Mouse (Mus musculus): ENCODE measurements around the gene Hamp2.
"Not testable (repeated sequence)": the region's sequence is repeated elsewhere in the genome, so short reads cannot be mapped to it uniquely, and the experiment has no call there.

Gene Hamp2

DNA sequence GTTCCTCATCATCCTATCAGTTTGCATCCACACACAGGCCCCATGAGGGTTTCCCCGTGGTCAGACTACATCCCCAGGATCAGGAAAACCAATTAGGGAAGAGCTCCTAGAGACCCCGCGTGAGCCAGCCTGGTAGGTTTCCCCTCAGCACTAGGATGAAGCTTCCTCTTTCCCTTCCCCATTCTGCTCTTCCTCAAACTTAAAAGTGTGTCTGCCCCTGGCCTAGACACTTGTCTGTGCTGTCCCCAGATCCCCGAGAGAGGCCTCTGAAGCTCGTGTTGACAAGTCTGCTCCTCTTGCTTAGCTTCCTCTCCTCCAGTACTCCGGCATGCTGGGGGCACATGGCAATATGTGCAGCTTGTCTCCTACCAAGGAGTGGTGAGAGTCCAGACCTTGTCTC lies 29.0 kb upstream of the Hamp2 start:
- no peak for DNase-seq (ENCODE audit: low spot score in 2 of 2)

DNA sequence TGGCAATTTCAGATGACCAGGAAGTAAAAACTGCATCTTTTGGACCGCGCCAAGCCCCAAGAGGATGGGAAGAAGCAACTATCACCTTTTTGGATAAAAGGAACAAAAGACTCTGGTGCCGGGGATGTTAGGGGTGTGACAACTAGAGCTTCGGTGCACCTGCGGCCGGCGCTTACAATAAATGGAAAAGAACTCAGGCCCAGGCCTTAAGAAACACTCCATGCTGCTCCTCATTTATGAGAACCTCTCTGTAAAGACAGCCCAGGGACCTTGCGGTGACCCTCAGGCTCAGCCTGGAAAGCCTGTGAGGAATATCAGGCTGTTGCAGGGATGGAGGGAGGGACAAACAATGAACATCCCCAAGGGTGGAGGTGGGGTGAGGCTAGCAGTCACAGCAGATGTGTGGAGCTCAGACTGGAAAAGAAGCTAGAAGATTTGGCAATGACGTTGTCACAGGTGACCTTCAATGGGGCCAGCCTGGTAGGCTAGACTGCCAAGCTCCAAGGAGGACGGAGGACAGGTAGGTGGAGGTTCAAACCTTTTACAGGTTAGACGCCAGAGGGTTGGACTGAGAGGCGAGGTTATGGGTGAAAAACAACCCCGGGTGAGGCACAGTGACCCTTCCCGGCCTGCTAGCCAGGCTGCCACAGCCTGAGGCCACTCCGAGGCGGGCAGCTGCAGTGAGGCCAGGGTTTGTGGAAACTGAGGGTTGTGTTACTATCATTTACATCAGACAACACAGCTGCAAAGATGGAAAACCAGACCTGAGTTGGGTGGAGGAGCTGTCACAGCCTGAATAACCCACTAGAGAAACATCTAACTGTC lies 28.2 kb upstream of the Hamp2 start:
- DNase-seq (ENCODE audit: low spot score in 2 of 2), result no peak

DNA sequence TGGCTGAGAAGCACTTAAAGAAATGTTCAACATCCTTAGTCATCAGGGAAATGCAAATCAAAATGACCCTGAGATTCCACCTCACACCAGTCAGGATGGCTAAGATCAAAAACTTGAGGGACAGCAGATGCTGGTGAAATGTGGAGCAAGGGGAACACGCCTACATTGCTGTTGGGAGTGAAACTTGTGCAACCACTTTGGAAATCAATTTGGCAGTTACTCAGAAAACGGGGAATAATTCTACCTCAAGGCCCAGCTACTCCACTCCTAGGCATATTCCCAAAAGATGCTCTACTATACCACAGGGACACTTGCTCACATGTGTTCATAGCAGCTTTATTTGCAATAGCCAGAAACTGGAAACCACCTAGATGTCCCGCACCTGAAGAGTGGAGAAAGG lies 25.4 kb upstream of the Hamp2 start:
- DNase-seq (ENCODE audit: low spot score in 2 of 2), result not testable (repeated sequence)

DNA sequence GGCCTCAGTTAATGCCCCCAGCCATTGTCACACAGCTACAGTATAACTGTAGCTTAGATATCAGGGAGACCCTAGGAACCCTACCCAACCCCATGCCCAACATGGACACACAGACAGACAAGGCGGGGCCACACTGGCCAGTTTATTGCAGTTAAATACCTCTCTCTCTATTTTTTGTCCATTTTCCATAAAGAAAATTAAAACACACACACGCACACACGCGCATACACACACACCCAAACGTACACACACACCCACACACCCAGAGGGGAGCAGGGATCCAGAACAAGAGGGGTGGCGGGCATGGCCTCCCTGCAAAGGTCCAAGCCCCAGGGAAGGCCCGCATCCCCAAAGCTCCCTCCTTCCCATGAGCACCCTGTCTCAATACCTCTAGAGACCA lies 21.4 kb upstream of the Hamp2 start:
- DNase-seq (ENCODE audit: low spot score in 2 of 2), result no peak

DNA sequence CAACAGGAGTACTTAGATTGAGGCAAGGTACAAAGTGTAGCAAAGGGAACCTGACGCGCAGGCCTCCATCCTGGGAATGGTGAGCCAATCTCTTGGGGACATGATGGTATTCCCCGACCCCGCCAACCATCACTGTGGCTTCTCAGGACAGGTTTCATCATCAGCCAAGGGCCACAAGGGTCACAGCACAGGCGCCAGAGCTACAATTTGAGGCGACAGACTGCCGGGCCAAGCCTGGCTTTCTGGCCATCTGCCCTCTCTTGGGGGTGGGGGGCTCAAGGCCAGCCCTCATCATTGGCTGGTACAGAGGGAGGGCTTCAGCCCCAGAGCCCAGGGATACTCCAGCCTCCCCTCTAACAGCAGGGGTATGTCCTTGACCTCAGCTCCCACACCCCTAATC lies 21.0 kb upstream of the Hamp2 start:
- DNase-seq (ENCODE audit: low spot score in 2 of 2), result not testable (repeated sequence)

DNA sequence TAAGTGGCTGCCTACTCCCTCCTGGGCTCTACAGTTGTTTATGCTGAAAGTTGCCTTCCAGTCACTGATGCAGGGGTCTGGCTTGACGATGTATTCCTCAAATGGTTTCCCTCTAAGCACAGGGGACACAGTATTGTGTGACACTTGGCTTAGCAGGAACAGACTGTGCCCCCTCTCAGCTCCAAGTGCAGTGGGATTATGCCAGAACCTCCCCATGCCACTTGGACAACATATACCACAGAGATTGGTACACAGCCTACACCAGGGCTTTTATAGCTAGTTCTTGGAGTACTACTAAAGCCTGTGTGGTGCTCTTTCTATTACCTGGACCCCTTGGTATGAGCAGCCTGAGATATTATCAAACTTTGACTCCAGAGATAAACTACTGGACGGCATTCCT lies 20.2 kb upstream of the Hamp2 start:
- DNase-seq (ENCODE audit: low spot score in 2 of 2), result not testable (repeated sequence)

DNA sequence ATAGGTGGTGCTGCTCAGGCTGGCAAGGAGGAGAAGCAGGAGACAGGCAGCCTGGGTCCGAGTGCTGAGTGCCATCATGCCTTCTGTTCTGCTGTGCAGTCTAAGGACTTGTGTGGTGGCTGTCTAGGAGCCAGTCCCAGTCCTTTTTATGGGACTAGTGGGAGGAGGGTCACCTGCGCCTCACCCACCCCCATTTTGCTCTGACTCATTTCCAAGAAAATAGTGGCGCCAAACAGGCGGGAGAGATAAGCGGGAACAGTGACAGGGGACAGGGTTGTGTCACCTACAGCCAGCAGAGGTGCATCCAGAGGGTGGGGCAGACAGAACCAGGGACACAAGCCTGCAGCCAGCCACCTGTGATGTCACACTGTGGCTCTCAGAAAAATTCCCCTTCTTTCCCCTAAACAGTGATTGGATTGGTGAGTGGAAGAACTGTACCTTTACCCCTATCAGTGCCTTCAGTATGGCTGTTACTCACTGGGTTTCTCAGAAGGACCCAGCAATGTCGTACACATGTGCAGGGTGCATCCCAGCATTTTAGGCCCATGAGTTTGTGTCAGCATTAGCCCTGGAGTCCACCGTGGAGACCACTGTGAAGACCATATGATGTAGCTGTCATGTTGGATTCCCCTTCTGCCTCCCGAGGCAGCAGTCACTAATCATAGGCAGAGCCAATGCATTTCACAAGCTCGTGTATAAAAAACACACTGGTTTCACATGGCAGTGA lies 19.6 kb upstream of the Hamp2 start, which contains the start of gene Hamp:
TSS of gene Hamp (minus strand) at position 124 of the 727 bp plus-strand sequence.
- DNase-seq (ENCODE audit: low spot score in 2 of 2), result no peak

DNA sequence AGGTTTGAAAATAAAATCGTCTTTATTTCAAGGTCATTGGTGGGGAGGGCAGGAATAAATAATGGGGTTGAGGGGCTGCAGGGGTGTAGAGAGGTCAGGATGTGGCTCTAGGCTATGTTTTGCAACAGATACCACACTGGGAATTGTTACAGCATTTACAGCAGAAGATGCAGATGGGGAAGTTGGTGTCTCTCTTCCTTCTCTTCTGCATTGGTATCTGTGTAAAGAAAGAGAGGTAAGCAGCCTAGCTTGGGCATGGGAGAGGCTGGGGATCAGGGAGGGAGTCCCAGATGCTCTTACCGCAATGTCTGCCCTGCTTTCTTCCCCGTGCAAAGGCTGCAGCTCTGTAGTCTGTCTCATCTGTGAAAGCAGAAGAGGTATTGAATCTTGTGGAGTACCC lies 17.9 kb upstream of the Hamp2 start:
- not testable (repeated sequence) for DNase-seq (ENCODE audit: low spot score in 2 of 2)

DNA sequence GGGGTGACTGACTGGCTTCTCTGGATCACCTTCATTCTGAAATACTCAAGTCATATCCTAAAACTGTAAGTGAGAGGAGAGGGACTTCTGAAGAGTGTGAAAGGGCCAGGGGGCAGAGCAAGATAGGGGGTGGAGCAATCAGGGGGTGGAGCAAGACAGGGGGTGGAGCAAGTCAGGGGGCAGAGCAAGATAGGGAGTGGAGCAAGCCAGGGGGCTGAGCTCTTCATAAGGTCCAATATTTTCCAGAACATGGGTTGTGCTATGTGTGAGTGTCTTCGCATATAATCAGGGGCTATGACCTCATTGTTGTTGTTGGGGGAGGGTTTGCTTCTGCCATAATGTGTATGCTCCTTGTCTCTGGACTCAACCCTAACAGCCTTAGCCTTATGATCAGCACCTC lies 15.6 kb upstream of the Hamp2 start:
- DNase-seq (ENCODE audit: low spot score in 2 of 2), result not testable (repeated sequence)

DNA sequence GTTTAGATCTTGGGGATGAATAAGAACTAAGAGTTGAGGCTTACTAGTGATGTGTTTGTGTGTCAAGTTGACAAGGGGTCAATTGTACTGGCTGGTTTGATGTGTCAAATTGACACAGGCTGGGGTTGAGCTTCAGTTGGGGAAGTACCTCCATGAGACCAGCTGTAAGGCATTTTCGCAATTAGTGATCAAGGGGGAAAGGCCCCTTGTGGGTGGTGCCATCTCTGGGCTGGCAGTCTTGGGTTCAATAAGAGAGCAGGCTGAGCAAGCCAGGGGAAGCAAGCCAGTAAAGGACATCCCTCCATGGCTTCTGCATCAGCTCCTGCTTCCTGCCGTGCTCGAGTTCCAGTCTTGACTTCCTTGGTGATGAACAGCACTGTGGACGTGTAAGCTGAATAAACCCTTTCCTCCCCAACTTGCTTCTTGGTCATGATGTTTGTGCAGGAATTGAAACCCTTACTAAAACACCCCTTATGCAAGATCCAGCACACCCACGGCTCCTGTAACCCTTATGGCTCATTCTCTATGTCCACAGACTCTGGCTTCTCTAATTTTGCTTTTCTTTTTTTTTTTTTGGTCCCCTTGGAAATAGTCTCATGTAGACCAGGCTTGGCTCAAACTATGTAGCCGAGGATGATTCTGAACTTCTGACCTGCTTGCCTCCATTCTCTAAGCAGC lies 11.1 kb upstream of the Hamp2 start:
- not testable (repeated sequence) for DNase-seq (ENCODE audit: low spot score in 2 of 2)

DNA sequence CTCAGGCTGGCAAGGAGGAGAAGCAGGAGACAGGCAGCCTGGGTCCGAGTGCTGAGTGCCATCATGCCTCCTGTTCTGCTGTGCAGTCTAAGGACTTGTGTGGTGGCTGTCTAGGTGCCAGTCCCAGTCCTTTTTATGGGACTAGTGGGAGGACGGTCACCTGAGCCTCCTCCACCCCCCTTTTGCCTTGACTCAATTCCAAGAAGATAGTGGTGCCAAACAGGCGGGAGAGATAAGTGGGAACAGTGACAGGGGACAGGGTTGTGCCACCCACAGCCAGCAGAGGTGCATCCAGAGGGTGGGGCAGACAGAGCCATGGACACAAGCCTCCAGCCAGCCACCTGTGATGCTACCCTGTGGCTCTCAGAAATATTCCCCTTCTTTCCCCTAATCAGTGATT lies 410 bp downstream of the Hamp2 start:
- no peak for DNase-seq (ENCODE audit: low spot score in 2 of 2)

DNA sequence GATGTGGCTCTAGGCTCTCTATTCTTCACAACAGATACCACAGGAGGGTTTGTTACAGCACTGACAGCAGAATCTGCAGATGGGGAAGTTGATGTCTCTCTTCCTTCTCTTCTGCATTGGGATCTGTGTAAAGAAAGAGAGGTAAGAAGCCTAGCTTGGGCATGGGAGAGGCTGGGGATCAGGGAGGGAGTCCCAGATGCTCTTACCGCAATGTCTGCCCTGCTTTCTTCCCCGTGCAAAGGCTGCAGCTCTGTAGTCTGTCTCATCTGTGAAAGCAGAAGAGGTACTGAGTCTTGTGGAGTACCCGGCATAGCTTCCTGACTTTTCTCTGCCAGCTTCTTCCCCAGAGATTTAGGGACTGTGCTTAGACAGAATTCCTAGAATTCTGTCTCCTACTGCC lies 2.0 kb downstream of the Hamp2 start:
- not testable (repeated sequence) for DNase-seq (ENCODE audit: low spot score in 2 of 2)

DNA sequence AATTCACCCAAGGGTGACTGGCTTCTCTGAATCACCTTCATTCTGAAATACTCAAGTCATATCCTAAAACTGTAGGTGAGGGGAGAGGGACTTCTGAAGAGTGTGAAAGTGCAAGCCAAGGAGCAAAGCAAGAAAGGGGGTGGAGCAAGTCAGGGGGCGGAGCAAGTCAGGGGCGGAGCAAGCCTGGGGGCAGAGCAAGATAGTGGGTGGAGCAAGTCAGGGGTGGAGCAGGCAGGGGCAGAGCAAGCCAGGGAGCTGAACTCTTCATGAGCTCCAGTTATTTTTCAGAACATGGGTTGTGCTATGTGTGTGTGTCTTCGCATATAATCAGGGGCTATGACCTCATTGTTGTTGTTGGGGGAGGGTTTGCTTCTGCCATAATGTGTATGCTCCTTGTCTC lies 4.3 kb downstream of the Hamp2 start:
- no peak for DNase-seq (ENCODE audit: low spot score in 2 of 2)

DNA sequence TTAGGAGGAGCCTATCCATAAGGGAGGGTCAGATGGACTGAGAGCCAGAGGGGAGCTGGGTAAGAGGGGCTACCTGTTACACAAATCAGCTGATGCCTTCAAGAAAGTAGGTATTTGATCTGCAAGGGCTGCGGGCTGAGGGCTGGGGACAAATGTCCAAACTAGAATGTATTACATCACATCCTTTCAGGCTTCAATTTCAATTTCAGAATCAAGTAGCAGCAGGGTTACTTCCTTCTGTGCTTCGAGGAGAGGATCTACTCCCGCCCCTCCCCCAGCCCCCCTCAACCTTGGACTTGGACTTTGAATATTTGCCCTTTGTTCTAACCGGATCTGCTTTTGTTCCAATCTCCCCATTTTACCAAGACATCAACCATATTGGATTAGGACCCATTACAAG lies 7.3 kb downstream of the Hamp2 start:
- DNase-seq (ENCODE audit: low spot score in 2 of 2), result no peak

DNA sequence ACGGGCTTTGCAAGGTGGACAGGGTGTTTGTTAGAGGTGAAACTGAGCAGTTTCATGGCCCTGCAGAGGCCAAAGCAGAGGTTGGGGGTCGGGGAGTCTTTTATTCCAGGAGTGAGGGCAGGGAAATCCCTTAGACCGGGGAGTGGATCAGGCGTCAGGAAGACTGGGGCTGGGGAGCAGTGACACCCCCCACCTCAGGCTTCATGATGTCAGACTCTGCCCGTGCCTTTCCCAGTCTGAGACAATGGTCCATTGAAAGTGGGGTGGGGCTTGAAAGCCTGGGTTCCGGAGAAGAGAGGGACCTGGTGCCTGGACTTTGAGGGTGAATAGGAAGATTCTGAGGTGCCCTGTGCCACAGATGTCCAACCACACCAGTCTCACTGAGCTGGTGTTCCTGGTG lies 7.8 kb downstream of the Hamp2 start:
- no peak for DNase-seq (ENCODE audit: low spot score in 2 of 2)

DNA sequence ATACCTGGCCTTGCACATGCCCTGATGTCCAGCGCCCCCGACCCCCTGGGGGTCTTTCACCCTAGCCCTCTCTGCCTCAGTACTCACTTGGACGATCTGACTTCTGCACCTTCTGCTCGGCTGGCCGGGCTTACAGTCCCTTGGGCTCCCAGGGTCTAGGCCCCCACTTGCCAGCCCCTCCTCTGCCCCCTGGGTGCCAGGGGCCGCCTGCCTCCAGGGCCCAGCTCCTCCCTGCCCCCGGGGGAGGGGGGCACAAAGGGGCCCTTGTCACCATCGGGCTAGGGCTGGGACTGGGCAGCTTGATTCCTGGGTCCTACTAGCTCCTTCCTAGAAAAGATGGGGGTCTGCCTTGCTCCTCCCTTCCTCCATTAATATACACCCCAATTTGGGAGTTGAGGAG lies 9.7 kb downstream of the Hamp2 start, which contains the start of gene Mag:
TSS of gene Mag (minus strand) at position 142 of the 400 bp plus-strand sequence.
- no peak for DNase-seq (ENCODE audit: low spot score in 2 of 2)

DNA sequence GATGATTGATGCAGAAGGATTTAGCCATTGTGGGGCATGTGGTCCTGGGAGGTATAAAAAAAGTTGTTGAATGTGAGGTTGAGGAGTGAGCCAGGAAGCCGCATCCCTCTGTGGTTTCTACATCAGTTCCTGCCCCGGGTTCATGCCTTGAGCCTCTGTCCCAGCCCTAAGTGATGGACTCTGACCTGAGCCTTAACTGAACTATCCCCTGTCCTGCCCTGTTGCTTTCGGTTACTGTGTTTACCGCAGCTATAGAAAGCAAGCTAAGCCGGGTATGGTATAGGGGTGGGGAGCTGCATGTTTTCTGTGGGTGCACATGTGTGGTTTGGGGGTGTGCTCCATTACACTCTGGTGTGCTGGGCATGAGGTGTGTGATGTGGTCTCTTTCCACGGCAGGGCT lies 14.7 kb downstream of the Hamp2 start:
- DNase-seq (ENCODE audit: low spot score in 2 of 2), result no peak

DNA sequence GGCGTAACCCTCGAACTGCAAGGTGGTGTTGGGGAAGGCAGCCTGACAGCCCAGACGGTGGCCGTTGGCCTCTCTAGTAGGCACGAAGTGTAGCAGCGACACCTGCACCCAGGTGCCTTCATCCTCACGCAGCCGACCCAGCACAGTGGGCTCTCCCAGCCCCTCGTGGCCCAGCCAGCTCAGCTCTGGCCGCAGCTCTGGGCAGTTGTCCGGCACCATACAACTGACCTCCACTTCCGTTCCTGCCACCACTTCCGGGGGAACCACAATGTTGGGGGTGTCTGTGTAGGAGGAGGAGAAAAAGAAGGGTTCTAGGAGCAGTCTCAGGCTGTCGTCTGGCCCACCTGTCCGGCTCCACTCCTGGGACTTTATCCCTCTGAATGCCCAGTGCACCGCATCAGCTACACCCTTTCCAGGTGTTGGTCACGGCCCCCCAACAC lies 15.5 kb downstream of the Hamp2 start:
- DNase-seq (ENCODE audit: low spot score in 2 of 2), result no peak

DNA sequence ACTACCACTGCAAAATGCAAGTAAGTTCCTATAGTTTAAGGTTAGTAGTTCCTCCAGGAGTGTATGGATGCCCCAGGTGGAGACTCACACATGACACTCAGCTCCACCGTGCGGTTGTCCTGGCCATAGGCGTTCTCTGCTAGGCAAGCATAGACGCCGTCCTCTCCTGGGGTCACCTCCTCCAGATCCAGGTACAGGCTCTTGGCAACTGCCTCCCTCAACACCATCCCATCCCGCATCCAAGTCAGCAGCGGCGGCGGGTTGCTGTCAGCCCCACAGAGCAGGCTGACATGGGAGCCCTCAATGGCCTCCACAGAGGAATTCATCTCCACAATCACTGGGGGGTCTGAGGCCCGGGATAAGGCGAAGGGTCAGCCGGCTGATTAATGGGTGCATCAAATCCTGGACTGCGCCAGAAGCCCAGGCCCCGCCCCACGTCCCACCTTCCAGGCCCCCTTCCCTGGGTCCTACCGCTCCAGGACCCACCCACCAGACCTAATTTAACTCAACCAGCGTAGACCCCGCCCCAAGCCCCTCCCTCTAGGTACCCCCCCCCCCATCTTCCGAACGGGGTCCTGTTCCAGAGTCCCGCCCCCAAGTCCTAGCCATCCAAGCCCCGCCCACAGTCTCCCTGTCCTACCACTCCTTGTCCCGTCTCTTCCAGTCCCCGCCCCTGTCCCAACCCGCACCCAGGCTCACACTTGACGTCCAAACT lies 16.0 kb downstream of the Hamp2 start:
- DNase-seq (ENCODE audit: low spot score in 2 of 2), result no peak

DNA sequence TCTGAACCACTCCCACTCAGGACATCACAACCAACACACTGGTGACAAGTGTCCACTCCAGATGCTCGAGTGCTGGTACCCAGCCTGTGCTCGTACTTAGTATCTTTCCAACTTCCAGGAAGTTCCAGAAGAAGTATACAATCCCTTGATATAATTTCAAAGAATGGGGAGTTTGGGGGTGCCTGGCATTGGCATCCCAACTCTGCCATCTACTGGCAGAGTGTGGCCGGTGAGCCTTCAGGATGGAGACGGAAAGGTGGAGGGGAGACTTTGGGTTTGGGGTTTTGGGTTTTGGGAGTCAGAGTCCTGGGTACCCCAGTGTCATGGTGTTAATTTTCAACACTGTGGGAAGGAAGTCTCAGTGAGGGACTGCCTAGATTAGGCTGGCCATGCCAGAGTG lies 20.4 kb downstream of the Hamp2 start:
- no peak for DNase-seq (ENCODE audit: low spot score in 2 of 2)

DNA sequence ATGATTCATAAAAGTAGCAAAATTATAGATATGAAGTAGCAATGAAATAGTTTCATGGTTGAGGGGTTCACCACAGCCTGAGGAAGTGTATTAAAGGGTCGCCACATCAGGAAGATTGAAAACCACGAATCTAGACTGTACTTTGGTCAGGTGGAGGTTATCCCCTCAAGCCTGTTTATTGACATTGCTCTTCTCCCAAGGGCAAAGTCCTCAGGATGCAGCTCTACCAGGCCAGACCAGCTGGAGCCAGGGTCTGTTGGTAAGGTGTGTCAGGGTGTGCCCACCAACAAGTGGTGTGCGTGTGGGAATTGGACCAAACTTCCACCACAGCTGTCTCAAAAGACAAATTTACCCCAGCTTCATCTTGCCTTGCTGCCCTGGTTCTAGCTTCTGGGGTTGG lies 29.3 kb downstream of the Hamp2 start:
- no peak for DNase-seq (ENCODE audit: low spot score in 2 of 2)

DNA sequence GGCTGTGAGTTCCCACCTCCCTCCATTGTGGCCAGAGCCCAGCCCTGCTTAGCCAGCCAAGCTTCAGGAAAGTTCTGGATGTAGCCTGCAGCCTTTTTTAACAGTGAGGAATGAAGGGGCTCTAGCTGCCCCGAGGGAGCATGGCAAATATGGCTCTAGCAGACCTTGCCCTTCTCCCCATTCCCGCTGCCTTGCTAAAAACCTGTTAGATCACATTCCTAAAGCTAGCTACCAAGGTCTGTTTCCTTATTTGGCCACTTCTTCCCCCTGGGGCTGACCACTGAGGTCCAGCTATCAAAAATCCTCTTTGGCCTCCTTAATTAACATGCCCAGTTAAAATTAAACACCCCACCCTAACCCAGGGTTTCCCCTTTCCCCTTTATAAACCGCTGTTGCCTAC lies 32.0 kb downstream of the Hamp2 start:
- no peak for DNase-seq (ENCODE audit: low spot score in 2 of 2)

All from frontal cortex, postnatal 25 days (tissue).